Mouse (Mus musculus) forebrain, embryonic 12.5 days (tissue): ENCODE measurements around the gene Oaz1. TPM values are rescaled to one million over a fixed set of nuclear protein-coding genes. Genes with fewer than 3 reads are reported as not detected.

Experiments used
- ATAC-seq: fragments of 200-750 bp; cut with Nextera tagmentation; 2 replicates; pipeline ENCODE4 v1.8.0; 2017; ENCODE audit warnings: moderate TSS enrichment; ENCODE audit not compliant: low FRiP score
- H3K27ac ChIP-seq: fragments of 300-500 bp; sonication (generic); 2 replicates; pipeline ENCODE4 v1.5.1; 2016; ENCODE audit warnings: mild to moderate bottlenecking
- H3K27me3 ChIP-seq: fragments of 300-500 bp; sonication (generic); 2 replicates; pipeline ENCODE4 v1.6.1; 2016; ENCODE audit warnings: mild to moderate bottlenecking
- H3K36me3 ChIP-seq: fragments of 300-500 bp; sonication (generic); replicated peaks from 2 replicates; pipeline ENCODE4 v1.6.1; 2016; ENCODE audit warnings: mild to moderate bottlenecking
- H3K4me1 ChIP-seq: fragments of 300-500 bp; sonication (generic); 2 replicates; pipeline ENCODE4 v1.6.1; 2016
- H3K4me2 ChIP-seq: fragments of 300-500 bp; sonication (generic); 2 replicates; pipeline ENCODE4 v1.6.1; 2016; ENCODE audit warnings: mild to moderate bottlenecking, moderate library complexity
- H3K4me3 ChIP-seq: fragments of 300-500 bp; sonication (generic); replicated peaks from 2 replicates; pipeline ENCODE4 v1.5.1; 2016; ENCODE audit warnings: mild to moderate bottlenecking
- H3K9ac ChIP-seq: fragments of 300-500 bp; sonication (generic); 2 replicates; pipeline ENCODE4 v1.6.1; 2016; ENCODE audit warnings: mild to moderate bottlenecking
- H3K9me3 ChIP-seq: fragments of 300-500 bp; sonication (generic); 2 replicates; pipeline ENCODE4 v1.6.1; 2016
- WGBS: fragments of 180-500 bp; shearing (Covaris S2); methylation state at CpG from one replicate; pipeline ENCODE4 v1.1.7; 2016; 5-methylcytosine and 5-hydroxymethylcytosine counted together
- polyA plus RNA-seq: library from polyadenylated mRNA; unstranded; fragments of >200 nt; fragmentation: Nextera tagmentation; extraction: Ambion mirVana; gene quantifications from 2 replicates; pipeline ENCODE4 v1.2.1, GENCODE M21; 2016

Oaz1 gene
- polyA plus RNA-seq, 1 experiment from 2014 or later, result 1,490 TPM

GRCm38 (mm10) chr10:80843931-80844547 lies 17.6 kb downstream of the Oaz1 start, which contains the start of gene Lingo3:
Gene Lingo3, minus strand, starts transcription at chr10:80844039.
- H3K4me3 ChIP-seq, result peak within 1 kb of the TSS; percentile 47
- WGBS, result 6% methylated on average over 38 of the region's 51 CpGs
- peak within 1 kb of the TSS; percentile 84 for H3K4me2 ChIP-seq
- no peak within 1 kb of the TSS for H3K27ac ChIP-seq
- ATAC-seq, result no peak
- H3K9ac ChIP-seq, result peak within 1 kb of the TSS; percentile 61
- H3K4me1 ChIP-seq, result peaks cover 15% of the 10 kb centered on the region
- H3K27me3 ChIP-seq, result peaks cover 56% of the 10 kb centered on the region
- no peaks in the 10 kb centered on the region for H3K36me3 ChIP-seq
- no peaks in the 10 kb centered on the region for H3K9me3 ChIP-seq

DNA sequence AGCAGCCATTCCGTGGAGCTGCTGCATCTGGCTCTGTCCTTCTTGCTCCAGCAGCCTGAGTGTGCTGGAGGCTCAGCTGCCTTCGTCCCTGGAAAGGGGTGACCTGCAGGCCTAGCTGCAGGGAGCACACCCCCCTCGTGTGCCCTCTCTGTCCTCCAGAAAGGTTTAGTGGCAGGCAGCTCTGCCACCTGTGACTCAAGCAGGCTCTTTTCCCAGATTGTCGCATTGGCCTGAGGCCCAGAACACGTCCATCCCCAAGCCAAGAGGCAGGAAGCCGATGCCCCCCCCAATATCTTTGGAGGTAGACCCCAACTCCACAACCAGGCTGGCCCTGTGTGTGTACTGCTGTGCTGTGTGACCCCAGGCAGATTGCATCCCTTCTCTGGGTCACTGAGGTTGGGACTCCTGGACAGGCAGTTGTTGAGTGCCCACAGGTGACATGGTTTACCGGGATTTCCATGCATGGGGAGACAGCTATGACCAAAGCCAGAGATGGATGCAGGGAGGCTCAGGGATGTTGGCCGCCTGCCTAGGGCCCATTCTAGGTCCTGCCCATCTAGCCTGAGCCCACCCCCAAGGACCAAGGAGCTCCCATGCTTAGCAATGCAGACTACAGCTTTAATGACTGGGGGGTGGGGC lies 18.7 kb downstream of the Oaz1 start:
- Histone ChIP-seq H3K27me3 (peaks cover 56% of the 10 kb centered on the region), H3K4me1 (peaks cover 15% of the 10 kb centered on the region), H3K9ac (no peak overlapping the region), H3K4me2 (no peak overlapping the region), H3K4me3 (no peak overlapping the region), H3K36me3 (peaks cover under 1% of the 10 kb centered on the region), H3K9me3 (no peaks in the 10 kb centered on the region), H3K27ac (no peak overlapping the region)
- WGBS, result 66% methylated on average over 8 of the region's 8 CpGs
- no peak for ATAC-seq

DNA sequence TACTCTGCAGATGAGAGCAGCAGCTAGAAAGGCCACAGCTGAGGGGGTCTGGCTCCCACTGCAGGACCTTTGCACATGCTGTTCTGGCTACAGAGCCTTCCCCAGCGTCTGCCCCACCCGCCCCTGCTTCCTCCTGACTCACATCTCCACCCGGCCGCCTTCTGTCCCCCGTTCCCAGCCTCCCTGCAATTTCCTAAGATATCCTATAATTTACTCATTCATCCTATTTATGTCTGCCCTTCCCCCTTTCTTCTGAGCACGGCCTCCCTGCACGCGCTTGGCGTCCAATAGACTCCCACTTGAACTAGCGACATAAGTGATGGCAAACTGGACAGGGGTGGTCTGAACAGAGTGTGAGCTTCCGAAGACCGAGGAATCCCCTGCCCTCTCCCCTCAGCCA lies 19.3 kb downstream of the Oaz1 start:
- H3K4me1 ChIP-seq, result peaks cover 15% of the 10 kb centered on the region
- no peak overlapping the region for H3K4me3 ChIP-seq
- no peak overlapping the region for H3K4me2 ChIP-seq
- 85% methylated on average over 12 of the region's 12 CpGs for WGBS
- peaks cover 6% of the 10 kb centered on the region for H3K36me3 ChIP-seq
- H3K27me3 ChIP-seq, result peaks cover 54% of the 10 kb centered on the region
- no peaks in the 10 kb centered on the region for H3K9me3 ChIP-seq
- H3K27ac ChIP-seq, result no peak overlapping the region
- H3K9ac ChIP-seq, result no peak overlapping the region
- ATAC-seq, result no peak

DNA sequence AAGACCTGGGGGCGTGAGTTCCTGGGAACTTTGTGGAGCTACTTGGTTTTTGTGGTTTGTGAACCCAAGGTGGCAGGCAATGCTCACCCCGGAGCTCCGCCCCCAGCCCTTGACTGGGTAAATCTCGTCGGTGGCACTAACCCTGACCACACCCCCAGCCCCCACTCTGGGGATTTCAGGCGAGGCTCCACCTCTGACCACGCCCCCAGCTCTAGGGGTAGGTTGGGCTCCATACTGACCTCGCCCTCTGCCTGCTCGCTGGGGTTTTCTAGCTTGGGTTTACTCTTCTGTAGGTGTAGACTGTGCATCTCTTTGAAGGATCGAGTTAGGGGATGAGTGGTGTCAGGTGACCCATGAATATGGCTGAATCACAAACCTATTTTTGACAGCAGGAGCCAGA lies 22.1 kb downstream of the Oaz1 start:
- no peak overlapping the region for H3K9ac ChIP-seq
- no peak overlapping the region for H3K4me3 ChIP-seq
- ATAC-seq, result 0 out of 2 replicates have a peak, but pooled peaks have one; percentile 33
- H3K9me3 ChIP-seq, result no peaks in the 10 kb centered on the region
- H3K27ac ChIP-seq, result no peak overlapping the region
- peaks cover 31% of the 10 kb centered on the region for H3K36me3 ChIP-seq
- 9% methylated on average over 10 of the region's 10 CpGs for WGBS
- peaks cover 13% of the 10 kb centered on the region for H3K4me1 ChIP-seq
- peaks cover 25% of the 10 kb centered on the region for H3K27me3 ChIP-seq
- no peak overlapping the region for H3K4me2 ChIP-seq

- ATAC-seq, result peak; percentile 86
- Histone ChIP-seq H3K4me1 (peaks cover 44% of the 10 kb centered on the region), H3K4me3 (peak within 1 kb of the TSS; percentile 90), H3K27me3 (no peaks in the 10 kb centered on the region), H3K27ac (peak within 1 kb of the TSS; percentile 66), H3K9ac (peak within 1 kb of the TSS; percentile 90), H3K36me3 (peaks cover 32% of the 10 kb centered on the region), H3K9me3 (no peaks in the 10 kb centered on the region), H3K4me2 (peak within 1 kb of the TSS; percentile 99)
- under 1% methylated on average over 81 of the region's 81 CpGs for WGBS
These were observed 28.7 kb downstream of the Oaz1 start, which contains the start of the genes Lsm7 and Sppl2b for GRCm38 (mm10) chr10:80854913-80855748. Gene Lsm7, minus strand, starts transcription at chr10:80855209. Gene Sppl2b, plus strand, starts transcription at chr10:80855275.

GRCm38 (mm10) chr10:80855749-80856073 lies 29.3 kb downstream of the Oaz1 start:
- Histone ChIP-seq H3K9me3 (no peaks in the 10 kb centered on the region), H3K4me1 (peaks cover 44% of the 10 kb centered on the region), H3K36me3 (peaks cover 26% of the 10 kb centered on the region), H3K27me3 (no peaks in the 10 kb centered on the region), H3K4me2 (peak overlapping the region; percentile 99), H3K27ac (no peak overlapping the region), H3K9ac (peak overlapping the region; percentile 90), H3K4me3 (peak overlapping the region; percentile 90)
- ATAC-seq, result 0 out of 2 replicates have a peak, but pooled peaks have one; percentile 4
- 21% methylated on average over 11 of the region's 11 CpGs for WGBS

DNA sequence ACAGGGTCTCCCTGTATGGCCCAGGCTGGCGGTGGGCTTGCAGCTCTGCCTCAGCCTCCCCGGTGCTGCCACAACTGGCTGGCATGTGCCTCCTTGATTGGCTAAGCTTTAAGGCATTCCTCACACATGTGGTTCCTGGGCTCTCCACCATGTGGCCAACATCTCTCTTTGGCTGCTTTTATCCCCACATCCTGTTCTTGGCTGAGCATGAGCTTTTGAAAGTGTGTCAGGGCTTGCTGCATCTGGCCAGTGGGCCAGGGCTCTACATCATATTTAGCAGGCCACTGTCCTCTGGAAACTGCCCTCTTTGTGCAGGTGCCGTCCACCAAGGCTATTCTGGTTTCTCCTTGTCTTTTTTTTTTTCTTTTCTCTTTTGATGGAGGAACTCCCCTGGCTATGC lies 29.8 kb downstream of the Oaz1 start:
- H3K9me3 ChIP-seq, result no peaks in the 10 kb centered on the region
- no peak for ATAC-seq
- H3K36me3 ChIP-seq, result peaks cover 23% of the 10 kb centered on the region
- no peaks in the 10 kb centered on the region for H3K27me3 ChIP-seq
- peak overlapping the region; percentile 90 for H3K4me3 ChIP-seq
- H3K9ac ChIP-seq, result peak overlapping the region; percentile 90
- WGBS, result 69% methylated on average over 3 of the region's 3 CpGs
- peak overlapping the region; percentile 99 for H3K4me2 ChIP-seq
- H3K4me1 ChIP-seq, result peaks cover 44% of the 10 kb centered on the region
- H3K27ac ChIP-seq, result no peak overlapping the region

- Histone ChIP-seq H3K27ac (no peak overlapping the region), H3K36me3 (peaks cover 23% of the 10 kb centered on the region), H3K4me1 (peaks cover 44% of the 10 kb centered on the region), H3K4me2 (0 out of 2 replicates have a peak overlapping the region, but pooled peaks have one; percentile 99), H3K27me3 (no peaks in the 10 kb centered on the region), H3K4me3 (0 out of 2 replicates have a peak overlapping the region, but pooled peaks have one; percentile 90), H3K9ac (no peak overlapping the region), H3K9me3 (no peaks in the 10 kb centered on the region)
- WGBS, result 87% methylated on average over 5 of the region's 5 CpGs
- no peak for ATAC-seq
These were observed 30.5 kb downstream of the Oaz1 start for GRCm38 (mm10) chr10:80856908-80857307.

- WGBS, result 50% methylated on average over 8 of the region's 8 CpGs
- no peak overlapping the region for H3K27ac ChIP-seq
- peaks cover 44% of the 10 kb centered on the region for H3K4me1 ChIP-seq
- H3K27me3 ChIP-seq, result no peaks in the 10 kb centered on the region
- H3K36me3 ChIP-seq, result peaks cover 23% of the 10 kb centered on the region
- no peaks in the 10 kb centered on the region for H3K9me3 ChIP-seq
- no peak for ATAC-seq
- no peak overlapping the region for H3K4me3 ChIP-seq
- no peak overlapping the region for H3K9ac ChIP-seq
- no peak overlapping the region for H3K4me2 ChIP-seq
These were observed 30.9 kb downstream of the Oaz1 start for GRCm38 (mm10) chr10:80857386-80857785.

DNA sequence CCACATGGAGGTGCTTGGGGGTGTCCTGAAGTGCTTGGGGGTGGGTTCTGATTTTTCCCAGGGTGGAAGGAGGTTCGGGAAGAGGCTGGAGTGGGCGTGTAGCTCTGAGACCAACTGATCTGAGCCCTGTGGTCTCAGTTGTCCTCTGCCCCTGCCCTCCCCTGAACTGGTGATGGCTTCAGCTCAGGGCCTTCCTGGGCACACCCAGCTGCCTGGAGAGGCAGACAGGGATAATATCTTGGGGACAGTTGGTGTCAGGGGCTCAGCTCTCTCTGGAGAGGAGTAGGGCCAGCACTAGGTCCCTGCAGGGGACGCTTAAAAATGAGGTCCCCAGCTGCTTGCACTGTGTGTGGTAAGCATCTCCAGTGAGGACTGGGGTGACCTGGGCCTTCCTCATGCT lies 31.4 kb downstream of the Oaz1 start:
- peaks cover 44% of the 10 kb centered on the region for H3K4me1 ChIP-seq
- H3K27ac ChIP-seq, result 0 out of 2 replicates have a peak overlapping the region, but pooled peaks have one; percentile 36
- H3K36me3 ChIP-seq, result peaks cover 24% of the 10 kb centered on the region
- no peak overlapping the region for H3K4me2 ChIP-seq
- H3K9ac ChIP-seq, result no peak overlapping the region
- WGBS, result 62% methylated on average over 3 of the region's 3 CpGs
- no peak for ATAC-seq
- no peaks in the 10 kb centered on the region for H3K27me3 ChIP-seq
- H3K9me3 ChIP-seq, result no peaks in the 10 kb centered on the region
- no peak overlapping the region for H3K4me3 ChIP-seq

DNA sequence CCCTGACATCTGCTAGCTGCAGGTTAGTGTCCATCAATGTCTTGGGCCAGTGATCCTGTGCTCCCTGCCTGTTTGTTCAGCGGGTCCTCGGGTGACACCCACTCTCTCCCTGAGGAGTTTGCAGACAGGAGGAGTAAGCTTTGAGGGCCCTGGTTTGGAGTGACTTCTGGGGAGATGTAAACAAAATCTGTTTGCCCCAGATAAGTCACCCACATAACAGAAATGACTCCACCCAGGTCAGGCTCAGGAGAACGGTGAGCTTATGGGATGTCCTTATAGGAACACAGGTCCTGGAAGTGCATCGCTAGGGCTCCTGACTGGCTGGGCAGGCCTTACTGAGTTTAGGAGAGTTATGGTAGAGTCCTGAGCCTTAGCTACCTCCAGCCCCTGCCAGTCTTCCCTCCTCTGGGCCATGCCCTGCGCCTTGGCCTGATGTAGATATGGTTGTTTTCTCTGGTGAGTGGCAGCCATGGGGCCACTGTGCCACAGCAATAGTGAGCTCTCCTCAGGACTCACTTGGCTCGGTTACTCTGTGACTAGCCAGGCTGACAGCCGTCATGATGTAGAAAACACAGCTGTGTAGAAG lies 32.0 kb downstream of the Oaz1 start:
- Histone ChIP-seq H3K36me3 (peaks cover 25% of the 10 kb centered on the region), H3K27me3 (no peaks in the 10 kb centered on the region), H3K9me3 (no peaks in the 10 kb centered on the region), H3K4me2 (no peak overlapping the region), H3K27ac (0 out of 2 replicates have a peak overlapping the region, but pooled peaks have one; percentile 36), H3K9ac (no peak overlapping the region; the same call in 1 of the 2 replicates), H3K4me1 (peaks cover 44% of the 10 kb centered on the region), H3K4me3 (no peak overlapping the region)
- WGBS, result 88% methylated on average over 7 of the region's 7 CpGs
- no peak for ATAC-seq

DNA sequence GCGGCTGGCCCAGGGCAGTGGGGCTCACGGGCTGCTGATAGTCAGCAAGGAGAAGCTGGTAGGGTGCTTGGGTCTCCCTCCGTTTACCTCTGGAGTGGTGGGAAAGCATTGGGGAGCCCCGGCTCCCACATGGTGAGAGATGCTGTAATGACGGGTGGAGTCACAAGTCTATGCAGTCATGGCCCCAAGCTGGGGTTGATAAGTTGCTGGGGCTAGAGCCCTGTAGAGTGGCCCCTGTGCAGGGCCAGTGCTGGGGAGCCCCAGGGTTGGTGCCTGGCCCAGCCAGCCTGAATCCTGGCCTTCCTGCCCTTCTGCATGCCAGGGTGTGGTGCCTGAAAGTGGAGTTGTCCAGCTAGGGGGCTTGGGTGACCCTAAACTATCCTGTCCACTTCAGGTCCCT lies 35.8 kb downstream of the Oaz1 start:
- H3K4me1 ChIP-seq, result peaks cover 11% of the 10 kb centered on the region
- H3K27ac ChIP-seq, result no peak overlapping the region
- H3K27me3 ChIP-seq, result no peaks in the 10 kb centered on the region
- H3K4me3 ChIP-seq, result no peak overlapping the region
- no peaks in the 10 kb centered on the region for H3K9me3 ChIP-seq
- H3K9ac ChIP-seq, result no peak overlapping the region
- WGBS, result 94% methylated on average over 5 of the region's 5 CpGs
- no peak overlapping the region for H3K4me2 ChIP-seq
- H3K36me3 ChIP-seq, result peaks cover 50% of the 10 kb centered on the region
- ATAC-seq, result no peak
